Mouse (Mus musculus) heart, embryonic 15.5 days (tissue): ENCODE measurements around the gene Gm21954. TPM values are rescaled to one million over a fixed set of nuclear protein-coding genes. Genes with fewer than 3 reads are reported as not detected.

Source experiments
- ATAC-seq: fragments of 200-750 bp; cut with Nextera tagmentation; replicated peaks from 2 replicates; pipeline ENCODE4 v1.8.0; 2017; ENCODE audit warnings: low read depth, moderate TSS enrichment; ENCODE audit not compliant: insufficient number of reproducible peaks, insufficient read depth, low FRiP score
- H3K27ac ChIP-seq: fragments of 300-500 bp; sonication (generic); 2 replicates; pipeline ENCODE4 v1.5.1; 2015; ENCODE audit warnings: mild to moderate bottlenecking, inconsistent platforms
- H3K27me3 ChIP-seq: fragments of 300-500 bp; sonication (generic); 2 replicates; pipeline ENCODE4 v1.6.1; 2015; ENCODE audit warnings: inconsistent platforms
- H3K36me3 ChIP-seq: fragments of 300-500 bp; sonication (generic); 2 replicates; pipeline ENCODE4 v1.6.1; 2015; ENCODE audit warnings: mild to moderate bottlenecking, inconsistent platforms
- H3K4me1 ChIP-seq: fragments of 300-500 bp; sonication (generic); replicated peaks from 2 replicates; pipeline ENCODE4 v1.6.1; 2015; ENCODE audit warnings: inconsistent platforms
- H3K4me2 ChIP-seq: fragments of 300-500 bp; sonication (generic); 2 replicates; pipeline ENCODE4 v1.6.1; 2015; ENCODE audit warnings: inconsistent platforms, mild to moderate bottlenecking, moderate library complexity
- H3K4me3 ChIP-seq: fragments of 300-500 bp; sonication (generic); 2 replicates; pipeline ENCODE4 v1.5.1; 2015; ENCODE audit warnings: mild to moderate bottlenecking, inconsistent platforms
- H3K9ac ChIP-seq: fragments of 300-500 bp; sonication (generic); 2 replicates; pipeline ENCODE4 v1.6.1; 2015; ENCODE audit warnings: mild to moderate bottlenecking, inconsistent platforms
- H3K9me3 ChIP-seq: fragments of 300-500 bp; sonication (generic); replicated peaks from 2 replicates; pipeline ENCODE4 v1.6.1; 2016; ENCODE audit warnings: inconsistent platforms
- WGBS: fragments of 180-500 bp; shearing (Covaris S2); methylation state at CpG from one replicate; pipeline ENCODE4 v1.1.7; 2015; ENCODE audit warnings: mixed read lengths; 5-methylcytosine and 5-hydroxymethylcytosine counted together
- polyA plus RNA-seq: library from polyadenylated mRNA; unstranded; fragments of >200 nt; fragmentation: Nextera tagmentation; extraction: Ambion mirVana; gene quantifications from 2 replicates; pipeline ENCODE4 v1.2.1, GENCODE M21; 2015

Gene Gm21954
- polyA plus RNA-seq, 1 experiment from 2014 or later, result not detected

- H3K4me3 ChIP-seq, result 0 out of 2 replicates have a peak overlapping the region, but pooled peaks have one; percentile 3
- WGBS, result 22% methylated on average over 14 of the region's 14 CpGs
- H3K27ac ChIP-seq, result no peak overlapping the region
- no peaks in the 10 kb centered on the region for H3K27me3 ChIP-seq
- peaks cover 10% of the 10 kb centered on the region for H3K4me1 ChIP-seq
- ATAC-seq, result no peak; the same call in 1 of the 2 replicates
- H3K4me2 ChIP-seq, result peak overlapping the region; percentile 44
- H3K9me3 ChIP-seq, result no peaks in the 10 kb centered on the region
- no peaks in the 10 kb centered on the region for H3K36me3 ChIP-seq
- no peak overlapping the region for H3K9ac ChIP-seq
Observed at GRCm38 (mm10) chr3:55415527-55415950, 56.5 kb downstream of the Gm21954 start.

Other genes starting within 250 kb of the Gm21954 start
- gene Dclk1, start 229.8 kb downstream of the Gm21954 start, polyA plus RNA-seq, result 11.9 and 13.4 TPM in 2 replicates